Mouse (Mus musculus) G1E (cell line): ENCODE measurements around the gene Gpc6.

Experiments used
- CTCF ChIP-seq: IDR thresholded peaks from 2 replicates; pipeline ENCODE4 v1.5.1; 2012; ENCODE audit warnings: low read depth, low read length, inconsistent platforms, mixed read lengths
- GATA1 ChIP-seq: IDR thresholded peaks from 2 replicates; pipeline ENCODE4 v1.6.1; 2012; ENCODE audit warnings: borderline replicate concordance, low read length, inconsistent platforms, mixed read lengths
- GATA2 ChIP-seq: IDR thresholded peaks from 2 replicates; pipeline ENCODE4 v1.6.1; 2012; ENCODE audit warnings: low read depth, low read length, inconsistent platforms, borderline replicate concordance
- POLR2AphosphoS5 ChIP-seq: IDR thresholded peaks from 2 replicates; pipeline ENCODE4 v1.6.1; 2012; ENCODE audit warnings: low read depth, low read length, inconsistent platforms; ENCODE audit not compliant: insufficient replicate concordance
- TAL1 ChIP-seq: conservative IDR thresholded peaks from 2 replicates; pipeline ENCODE4 v1.6.1; 2012; ENCODE audit warnings: low read depth, low read length, inconsistent platforms, mixed read lengths

- TF ChIP-seq CTCF (no peak), POLR2AphosphoS5 (no peak), TAL1 (no peak), GATA1 (no peak), GATA2 (no peak)
Observed at GRCm38 (mm10) chr14:117695565-117695964, 770.5 kb downstream of the Gpc6 start.
